Mouse (Mus musculus): ENCODE data around the gene Plekhg4. TPM values are rescaled to one million over a fixed set of nuclear protein-coding genes. Genes with fewer than 3 reads are reported as not detected.

Plekhg4 gene
- polyA plus RNA-seq, 1 experiment from 2014 or later, result 0.11 TPM

- Histone ChIP-seq H3K9ac (ENCODE audit: low read depth, low read length) (no peak overlapping the region), H3K27me3 (ENCODE audit: control insufficient read depth, insufficient read depth, low read length) (no peaks in the 10 kb centered on the region), H3K4me1 (ENCODE audit: control insufficient read depth, insufficient read depth, low read length) (peaks cover 6% of the 10 kb centered on the region), H3K36me3 (ENCODE audit: control insufficient read depth, insufficient read depth, low read length) (0 out of 2 replicates have a peak, but pooled peaks cover 2% of the 10 kb centered on the region), H3K9me3 (replicated peaks; ENCODE audit: control insufficient read depth, low read length) (no peaks in the 10 kb centered on the region), H3K27ac (ENCODE audit: low read depth, low read length) (no peak overlapping the region), H3K4me2 (no peak overlapping the region), H3K4me3 (ENCODE audit: low read depth, low read length) (no peak overlapping the region)
- 63% methylated on average over 26 of the region's 26 CpGs for WGBS (ENCODE audit: insufficient replicate concordance)
- ATAC-seq (replicated peaks; ENCODE audit: insufficient number of reproducible peaks, low FRiP score, low TSS enrichment), result peak; percentile 12; the same call in 1 of the 2 replicates
Observed at GRCm38 (mm10) chr8:105355179-105356024, 17.7 kb upstream of the Plekhg4 start.

GRCm38 (mm10) chr8:105356681-105357080 lies 16.4 kb upstream of the Plekhg4 start:
- H3K9me3 ChIP-seq (replicated peaks; ENCODE audit: control insufficient read depth, low read length), result no peaks in the 10 kb centered on the region
- H3K4me3 ChIP-seq (ENCODE audit: low read depth, low read length), result no peak overlapping the region
- no peak overlapping the region for H3K9ac ChIP-seq (ENCODE audit: low read depth, low read length)
- no peaks in the 10 kb centered on the region for H3K27me3 ChIP-seq (ENCODE audit: control insufficient read depth, insufficient read depth, low read length)
- no peak overlapping the region for H3K27ac ChIP-seq (ENCODE audit: low read depth, low read length)
- H3K4me1 ChIP-seq (ENCODE audit: control insufficient read depth, insufficient read depth, low read length), result peaks cover 4% of the 10 kb centered on the region
- WGBS (ENCODE audit: insufficient replicate concordance), result 81% methylated on average over 14 of the region's 14 CpGs
- ATAC-seq (replicated peaks; ENCODE audit: insufficient number of reproducible peaks, low FRiP score, low TSS enrichment), result no peak
- H3K36me3 ChIP-seq (ENCODE audit: control insufficient read depth, insufficient read depth, low read length), result 0 out of 2 replicates have a peak, but pooled peaks cover 2% of the 10 kb centered on the region
- no peak overlapping the region for H3K4me2 ChIP-seq

- no peaks in the 10 kb centered on the region for H3K27me3 ChIP-seq (ENCODE audit: control insufficient read depth, insufficient read depth, low read length)
- ATAC-seq (replicated peaks; ENCODE audit: insufficient number of reproducible peaks, low FRiP score, low TSS enrichment), result no peak
- H3K27ac ChIP-seq (ENCODE audit: low read depth, low read length), result no peak overlapping the region
- no peak overlapping the region for H3K9ac ChIP-seq (ENCODE audit: low read depth, low read length)
- peaks cover 4% of the 10 kb centered on the region for H3K4me1 ChIP-seq (ENCODE audit: control insufficient read depth, insufficient read depth, low read length)
- H3K4me3 ChIP-seq (ENCODE audit: low read depth, low read length), result no peak overlapping the region
- H3K36me3 ChIP-seq (ENCODE audit: control insufficient read depth, insufficient read depth, low read length), result 0 out of 2 replicates have a peak, but pooled peaks cover 2% of the 10 kb centered on the region
- no peak overlapping the region for H3K4me2 ChIP-seq
- H3K9me3 ChIP-seq (replicated peaks; ENCODE audit: control insufficient read depth, low read length), result no peaks in the 10 kb centered on the region
- WGBS (ENCODE audit: insufficient replicate concordance), result 64% methylated on average over 15 of the region's 15 CpGs
Observed at GRCm38 (mm10) chr8:105359208-105359607, 13.9 kb upstream of the Plekhg4 start.

DNA sequence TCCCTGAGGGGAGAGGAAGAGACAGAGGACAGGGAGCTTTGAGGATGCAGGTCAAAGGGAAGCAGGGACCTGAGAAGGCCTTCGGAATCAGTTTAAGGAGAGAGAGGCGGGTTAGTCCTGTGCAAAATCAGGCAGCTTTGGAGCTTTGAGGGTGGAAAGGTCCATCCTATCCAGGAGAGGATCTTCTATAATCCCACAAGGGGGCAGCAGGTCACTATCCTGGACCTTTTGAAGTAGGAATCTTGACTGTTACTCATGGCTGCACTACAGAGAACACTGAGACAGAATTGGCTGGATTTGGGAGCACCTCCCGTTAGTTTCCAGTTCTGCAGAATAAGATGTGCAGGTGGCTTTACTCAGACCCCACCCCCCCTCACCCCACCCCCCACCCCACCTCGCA lies 13.4 kb upstream of the Plekhg4 start:
- WGBS (ENCODE audit: insufficient replicate concordance), result 34% methylated on average over 4 of the region's 4 CpGs
- Histone ChIP-seq H3K4me1 (ENCODE audit: control insufficient read depth, insufficient read depth, low read length) (peaks cover 4% of the 10 kb centered on the region), H3K27me3 (ENCODE audit: control insufficient read depth, insufficient read depth, low read length) (no peaks in the 10 kb centered on the region), H3K27ac (ENCODE audit: low read depth, low read length) (no peak overlapping the region), H3K9ac (ENCODE audit: low read depth, low read length) (no peak overlapping the region), H3K4me2 (no peak overlapping the region), H3K36me3 (ENCODE audit: control insufficient read depth, insufficient read depth, low read length) (0 out of 2 replicates have a peak, but pooled peaks cover 2% of the 10 kb centered on the region), H3K9me3 (replicated peaks; ENCODE audit: control insufficient read depth, low read length) (no peaks in the 10 kb centered on the region), H3K4me3 (ENCODE audit: low read depth, low read length) (no peak overlapping the region)
- ATAC-seq (replicated peaks; ENCODE audit: insufficient number of reproducible peaks, low FRiP score, low TSS enrichment), result no peak

- Histone ChIP-seq H3K9ac (ENCODE audit: low read depth, low read length) (no peak overlapping the region), H3K27me3 (ENCODE audit: control insufficient read depth, insufficient read depth, low read length) (no peaks in the 10 kb centered on the region), H3K4me2 (no peak overlapping the region), H3K27ac (ENCODE audit: low read depth, low read length) (peak overlapping the region; percentile 47; the same call in 1 of the 2 replicates), H3K9me3 (replicated peaks; ENCODE audit: control insufficient read depth, low read length) (no peaks in the 10 kb centered on the region), H3K4me1 (ENCODE audit: control insufficient read depth, insufficient read depth, low read length) (no peaks in the 10 kb centered on the region; the same call in 1 of the 2 replicates), H3K36me3 (ENCODE audit: control insufficient read depth, insufficient read depth, low read length) (no peaks in the 10 kb centered on the region), H3K4me3 (ENCODE audit: low read depth, low read length) (no peak overlapping the region)
- WGBS (ENCODE audit: insufficient replicate concordance), result 67% methylated on average over 12 of the region's 12 CpGs
- ATAC-seq (replicated peaks; ENCODE audit: insufficient number of reproducible peaks, low FRiP score, low TSS enrichment), result no peak
Observed at GRCm38 (mm10) chr8:105361751-105362702, 11.0 kb upstream of the Plekhg4 start.

DNA sequence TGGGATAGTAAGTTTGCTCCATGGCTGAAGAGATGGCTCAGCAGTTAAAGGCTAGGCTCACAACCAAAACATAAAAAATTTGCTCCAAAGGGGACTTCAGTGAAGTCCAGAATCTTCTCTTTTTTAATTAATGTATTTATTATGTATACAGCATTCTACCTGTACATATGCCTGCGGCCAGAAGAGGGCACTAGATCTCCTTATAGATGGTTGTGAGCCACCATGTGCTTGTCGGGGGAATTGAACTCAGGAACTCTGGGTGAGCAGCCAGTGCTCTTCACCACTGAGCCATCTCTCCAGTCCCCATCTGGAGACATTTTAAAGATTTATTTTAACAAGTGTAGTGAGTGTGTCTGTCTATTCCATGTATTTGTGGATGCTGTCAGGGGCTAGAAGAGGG lies 6.0 kb upstream of the Plekhg4 start:
- Histone ChIP-seq H3K4me3 (ENCODE audit: low read depth, low read length) (no peak overlapping the region), H3K36me3 (ENCODE audit: control insufficient read depth, insufficient read depth, low read length) (no peaks in the 10 kb centered on the region), H3K9ac (ENCODE audit: low read depth, low read length) (no peak overlapping the region), H3K27me3 (ENCODE audit: control insufficient read depth, insufficient read depth, low read length) (no peaks in the 10 kb centered on the region), H3K4me2 (no peak overlapping the region), H3K9me3 (replicated peaks; ENCODE audit: control insufficient read depth, low read length) (no peaks in the 10 kb centered on the region), H3K4me1 (ENCODE audit: control insufficient read depth, insufficient read depth, low read length) (0 out of 2 replicates have a peak, but pooled peaks cover 2% of the 10 kb centered on the region), H3K27ac (ENCODE audit: low read depth, low read length) (no peak overlapping the region)
- WGBS (ENCODE audit: insufficient replicate concordance), result 71% methylated on average over 2 of the region's 2 CpGs
- ATAC-seq (replicated peaks; ENCODE audit: insufficient number of reproducible peaks, low FRiP score, low TSS enrichment), result no peak

DNA sequence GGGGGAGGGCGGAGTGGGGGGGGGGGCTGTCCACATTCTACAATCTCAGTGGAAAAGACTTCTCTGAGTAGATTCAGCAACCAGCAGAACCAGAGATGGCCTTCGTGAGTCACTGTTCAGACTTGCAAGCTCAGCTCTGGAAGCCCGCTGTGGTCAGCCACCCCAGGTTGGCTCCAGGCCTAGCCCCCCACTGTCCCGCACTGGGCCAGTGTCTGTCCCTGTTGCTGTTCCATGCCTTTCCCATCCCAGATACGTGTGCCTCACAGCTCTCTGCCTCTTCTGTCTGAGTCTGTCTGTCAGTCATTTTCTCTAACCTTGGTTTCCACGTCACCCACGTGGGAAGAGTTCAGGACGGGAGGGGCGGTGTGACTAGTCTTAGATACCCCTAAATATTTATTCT lies 601 bp upstream of the Plekhg4 start:
- WGBS (ENCODE audit: insufficient replicate concordance), result 73% methylated on average over 9 of the region's 9 CpGs
- ATAC-seq (replicated peaks; ENCODE audit: insufficient number of reproducible peaks, low FRiP score, low TSS enrichment), result no peak
- H3K4me2 ChIP-seq, result no peak overlapping the region
- H3K4me3 ChIP-seq (ENCODE audit: low read depth, low read length), result no peak overlapping the region
- H3K4me1 ChIP-seq (ENCODE audit: control insufficient read depth, insufficient read depth, low read length), result 0 out of 2 replicates have a peak, but pooled peaks cover 2% of the 10 kb centered on the region
- no peaks in the 10 kb centered on the region for H3K36me3 ChIP-seq (ENCODE audit: control insufficient read depth, insufficient read depth, low read length)
- no peaks in the 10 kb centered on the region for H3K9me3 ChIP-seq (replicated peaks; ENCODE audit: control insufficient read depth, low read length)
- H3K27me3 ChIP-seq (ENCODE audit: control insufficient read depth, insufficient read depth, low read length), result peaks cover 3% of the 10 kb centered on the region; the same call in 1 of the 2 replicates
- no peak overlapping the region for H3K9ac ChIP-seq (ENCODE audit: low read depth, low read length)
- H3K27ac ChIP-seq (ENCODE audit: low read depth, low read length), result no peak overlapping the region

GRCm38 (mm10) chr8:105374513-105374966 lies 1.5 kb downstream of the Plekhg4 start:
- Histone ChIP-seq H3K4me1 (ENCODE audit: control insufficient read depth, insufficient read depth, low read length) (peaks cover 5% of the 10 kb centered on the region), H3K9me3 (replicated peaks; ENCODE audit: control insufficient read depth, low read length) (no peaks in the 10 kb centered on the region), H3K36me3 (ENCODE audit: control insufficient read depth, insufficient read depth, low read length) (no peaks in the 10 kb centered on the region), H3K4me3 (ENCODE audit: low read depth, low read length) (peak overlapping the region; percentile 11; the same call in 1 of the 2 replicates), H3K27ac (ENCODE audit: low read depth, low read length) (no peak overlapping the region), H3K4me2 (peak overlapping the region; percentile 57), H3K27me3 (ENCODE audit: control insufficient read depth, insufficient read depth, low read length) (peaks cover 7% of the 10 kb centered on the region; the same call in 1 of the 2 replicates), H3K9ac (ENCODE audit: low read depth, low read length) (no peak overlapping the region)
- ATAC-seq (replicated peaks; ENCODE audit: insufficient number of reproducible peaks, low FRiP score, low TSS enrichment), result no peak
- WGBS (ENCODE audit: insufficient replicate concordance), result 26% methylated on average over 33 of the region's 33 CpGs

Data from heart, embryonic 11.5 days (tissue).